Mouse (Mus musculus): ENCODE data around the gene Arid1a. TPM values are rescaled to one million over a fixed set of nuclear protein-coding genes. Genes with fewer than 3 reads are reported as not detected.
A peak's percentile ranks its signal among the peaks of the same experiment; 100 is the strongest.

Gene Arid1a
- polyA plus RNA-seq (2016; fragmentation: Nextera tagmentation; extraction: Ambion mirVana): 14.7 TPM in 2 replicates

GRCm38 (mm10) chr4:133756514-133757268 is at the start of gene Arid1a:
Gene Arid1a (minus strand): TSS chr4:133756769.
- Histone ChIP-seq H3K27ac (peak within 1 kb of the TSS; percentile 100), H3K4me1 (peaks cover 30% of the 10 kb centered on the region), H3K4me2 (peak within 1 kb of the TSS; percentile 97), H3K9ac (peak within 1 kb of the TSS; percentile 100), H3K27me3 (replicated peaks) (no peaks in the 10 kb centered on the region), H3K9me3 (replicated peaks) (no peaks in the 10 kb centered on the region), H3K4me3 (peak within 1 kb of the TSS; percentile 99), H3K36me3 (no peaks in the 10 kb centered on the region)
- peak; percentile 59 for ATAC-seq
- 1% methylated on average over 40 of the region's 40 CpGs for whole genome bisulfite sequencing (ENCODE audit: insufficient replicate concordance)

GRCm38 (mm10) chr4:133804401-133805263 is 48.1 kb upstream of the Arid1a start:
- Histone ChIP-seq H3K27me3 (replicated peaks) (no peaks in the 10 kb centered on the region), H3K36me3 (no peaks in the 10 kb centered on the region), H3K9me3 (replicated peaks) (no peaks in the 10 kb centered on the region), H3K4me1 (peaks cover 3% of the 10 kb centered on the region; the same call in 1 of the 2 replicates), H3K9ac (no peak overlapping the region), H3K4me3 (no peak overlapping the region), H3K27ac (no peak overlapping the region; the same call in 1 of the 2 replicates), H3K4me2 (peak overlapping the region; percentile 10; the same call in 1 of the 2 replicates)
- no peak for ATAC-seq
- 46% methylated on average over 15 of the region's 15 CpGs for WGBS (ENCODE audit: insufficient replicate concordance)

- Histone ChIP-seq H3K36me3 (no peaks in the 10 kb centered on the region), H3K4me2 (no peak overlapping the region), H3K9ac (no peak overlapping the region), H3K27ac (no peak overlapping the region), H3K9me3 (replicated peaks) (no peaks in the 10 kb centered on the region), H3K27me3 (replicated peaks) (no peaks in the 10 kb centered on the region), H3K4me3 (no peak overlapping the region), H3K4me1 (peaks cover 3% of the 10 kb centered on the region; the same call in 1 of the 2 replicates)
- ATAC-seq: no peak
- 46% methylated on average over 6 of the region's 6 CpGs for WGBS (ENCODE audit: insufficient replicate concordance)
Observed at GRCm38 (mm10) chr4:133800589-133800988, 44.0 kb upstream of the Arid1a start.

- H3K4me3 ChIP-seq: no peak overlapping the region
- H3K4me1 ChIP-seq: no peaks in the 10 kb centered on the region
- no peak overlapping the region for H3K27ac ChIP-seq
- WGBS (ENCODE audit: insufficient replicate concordance): 70% methylated on average over 3 of the region's 3 CpGs
- ATAC-seq: no peak
- H3K4me2 ChIP-seq: no peak overlapping the region
- no peak overlapping the region for H3K9ac ChIP-seq
- no peaks in the 10 kb centered on the region for H3K36me3 ChIP-seq
- no peaks in the 10 kb centered on the region for H3K27me3 ChIP-seq (replicated peaks)
- no peaks in the 10 kb centered on the region for H3K9me3 ChIP-seq (replicated peaks)
Observed at GRCm38 (mm10) chr4:133793269-133793668, 36.7 kb upstream of the Arid1a start.

- Histone ChIP-seq H3K4me2 (no peak overlapping the region), H3K9ac (no peak overlapping the region), H3K4me1 (no peaks in the 10 kb centered on the region), H3K36me3 (no peaks in the 10 kb centered on the region), H3K27me3 (replicated peaks) (no peaks in the 10 kb centered on the region), H3K4me3 (no peak overlapping the region), H3K27ac (no peak overlapping the region), H3K9me3 (replicated peaks) (no peaks in the 10 kb centered on the region)
- no peak for ATAC-seq
- WGBS (ENCODE audit: insufficient replicate concordance): 72% methylated on average over 21 of the region's 21 CpGs
Observed at GRCm38 (mm10) chr4:133774570-133775554, 18.3 kb upstream of the Arid1a start.

GRCm38 (mm10) chr4:133769157-133769556 is 12.6 kb upstream of the Arid1a start:
- WGBS (ENCODE audit: insufficient replicate concordance): 62% methylated on average over 3 of the region's 3 CpGs

GRCm38 (mm10) chr4:133763112-133763511 is 6.5 kb upstream of the Arid1a start:
- no peaks in the 10 kb centered on the region for H3K9me3 ChIP-seq (replicated peaks)
- H3K36me3 ChIP-seq: no peaks in the 10 kb centered on the region
- ATAC-seq: no peak
- H3K27me3 ChIP-seq (replicated peaks): peaks cover 11% of the 10 kb centered on the region
- H3K4me1 ChIP-seq: peaks cover 3% of the 10 kb centered on the region; the same call in 1 of the 2 replicates
- 72% methylated on average over 6 of the region's 6 CpGs for WGBS (ENCODE audit: insufficient replicate concordance)
- no peak overlapping the region for H3K4me3 ChIP-seq
- no peak overlapping the region for H3K9ac ChIP-seq
- H3K27ac ChIP-seq: no peak overlapping the region
- no peak overlapping the region for H3K4me2 ChIP-seq

More at GRCm38 (mm10) chr4:133769157-133769556, 12.6 kb upstream of the Arid1a start:
- H3K4me1 ChIP-seq: no peaks in the 10 kb centered on the region
- no peak overlapping the region for H3K4me2 ChIP-seq
- H3K27ac ChIP-seq: no peak overlapping the region
- no peaks in the 10 kb centered on the region; the same call in 1 of the 2 replicates for H3K27me3 ChIP-seq (replicated peaks)
- H3K9me3 ChIP-seq (replicated peaks): no peaks in the 10 kb centered on the region
- no peak overlapping the region for H3K9ac ChIP-seq
- no peak overlapping the region for H3K4me3 ChIP-seq
- ATAC-seq: no peak
- no peaks in the 10 kb centered on the region for H3K36me3 ChIP-seq

GRCm38 (mm10) chr4:133759659-133760058 is 3.1 kb upstream of the Arid1a start:
- Histone ChIP-seq H3K27ac (no peak overlapping the region), H3K9ac (no peak overlapping the region), H3K36me3 (no peaks in the 10 kb centered on the region), H3K4me2 (no peak overlapping the region), H3K27me3 (replicated peaks) (peaks cover 11% of the 10 kb centered on the region), H3K4me1 (peaks cover 28% of the 10 kb centered on the region), H3K4me3 (no peak overlapping the region), H3K9me3 (replicated peaks) (no peaks in the 10 kb centered on the region)
- WGBS (ENCODE audit: insufficient replicate concordance): 77% methylated on average over 8 of the region's 8 CpGs
- ATAC-seq: no peak

- H3K9ac ChIP-seq: peak overlapping the region; percentile 100
- WGBS (ENCODE audit: insufficient replicate concordance): under 1% methylated on average over 38 of the region's 38 CpGs
- ATAC-seq: peak; percentile 48
- H3K27me3 ChIP-seq (replicated peaks): no peaks in the 10 kb centered on the region
- no peaks in the 10 kb centered on the region for H3K9me3 ChIP-seq (replicated peaks)
- H3K4me2 ChIP-seq: peak overlapping the region; percentile 97
- peaks cover 30% of the 10 kb centered on the region for H3K4me1 ChIP-seq
- H3K4me3 ChIP-seq: peak overlapping the region; percentile 99
- H3K27ac ChIP-seq: peak overlapping the region; percentile 100
- no peaks in the 10 kb centered on the region for H3K36me3 ChIP-seq
Observed at GRCm38 (mm10) chr4:133757269-133757835, 783 bp upstream of the Arid1a start.

- H3K27me3 ChIP-seq (replicated peaks): no peaks in the 10 kb centered on the region
- peak overlapping the region; percentile 100 for H3K27ac ChIP-seq
- peak overlapping the region; percentile 100 for H3K9ac ChIP-seq
- no peaks in the 10 kb centered on the region for H3K36me3 ChIP-seq
- no peaks in the 10 kb centered on the region for H3K9me3 ChIP-seq (replicated peaks)
- H3K4me3 ChIP-seq: peak overlapping the region; percentile 99
- peaks cover 35% of the 10 kb centered on the region for H3K4me1 ChIP-seq
- WGBS (ENCODE audit: insufficient replicate concordance): 8% methylated on average over 11 of the region's 11 CpGs
- peak overlapping the region; percentile 97 for H3K4me2 ChIP-seq
- ATAC-seq: no peak
Observed at GRCm38 (mm10) chr4:133755861-133756371, 653 bp downstream of the Arid1a start.

Data from liver, embryonic 12.5 days (tissue).